Mouse (Mus musculus): ENCODE data around the gene Hoxc10. TPM values are rescaled to one million over a fixed set of nuclear protein-coding genes. Genes with fewer than 3 reads are reported as not detected.
A peak's percentile ranks its signal among the peaks of the same experiment; 100 is the strongest.

Gene Hoxc10
- polyA plus RNA-seq, 1 experiment from 2014 or later: not detected

DNA sequence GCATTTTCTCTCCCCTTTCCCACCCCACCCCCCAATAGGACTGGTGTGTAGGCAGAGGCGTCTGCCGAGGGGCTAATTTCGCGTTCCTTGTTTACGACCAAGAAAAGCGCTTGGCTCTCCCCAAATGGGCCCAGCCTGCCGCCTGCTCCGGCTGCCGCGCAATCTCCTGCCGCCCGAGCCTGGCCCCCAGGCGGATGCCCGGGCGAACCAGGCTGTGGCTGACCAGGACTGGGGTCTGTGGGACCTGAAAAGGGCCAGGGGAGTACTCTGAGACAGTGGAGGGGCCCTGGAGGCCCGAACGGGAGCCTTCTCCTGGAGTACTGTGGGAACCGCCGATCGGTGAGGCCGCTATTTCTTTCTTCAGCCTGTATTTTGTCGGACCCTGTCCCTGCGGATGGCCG lies 33.9 kb downstream of the Hoxc10 start:
- H3K4me2 ChIP-seq (ENCODE audit: low read length): peak overlapping the region; percentile 15; the same call in 1 of the 2 replicates
- no peaks in the 10 kb centered on the region for H3K36me3 ChIP-seq (ENCODE audit: control insufficient read depth, insufficient read depth, low read length)
- 0 out of 2 replicates have a peak overlapping the region, but pooled peaks have one; percentile 3 for H3K4me3 ChIP-seq (ENCODE audit: low read length)
- H3K4me1 ChIP-seq (ENCODE audit: control insufficient read depth, insufficient read depth, low read depth, low read length): peaks cover 5% of the 10 kb centered on the region
- no peak for ATAC-seq
- H3K27ac ChIP-seq (ENCODE audit: low read depth, low read length): no peak overlapping the region
- H3K9ac ChIP-seq (ENCODE audit: low read depth, low read length): no peak overlapping the region
- H3K9me3 ChIP-seq (ENCODE audit: control insufficient read depth, low read length): no peaks in the 10 kb centered on the region
- peaks cover 76% of the 10 kb centered on the region for H3K27me3 ChIP-seq (replicated peaks; ENCODE audit: control insufficient read depth, insufficient read depth, low read length)
- 2% methylated on average over 22 of the region's 24 CpGs for WGBS

DNA sequence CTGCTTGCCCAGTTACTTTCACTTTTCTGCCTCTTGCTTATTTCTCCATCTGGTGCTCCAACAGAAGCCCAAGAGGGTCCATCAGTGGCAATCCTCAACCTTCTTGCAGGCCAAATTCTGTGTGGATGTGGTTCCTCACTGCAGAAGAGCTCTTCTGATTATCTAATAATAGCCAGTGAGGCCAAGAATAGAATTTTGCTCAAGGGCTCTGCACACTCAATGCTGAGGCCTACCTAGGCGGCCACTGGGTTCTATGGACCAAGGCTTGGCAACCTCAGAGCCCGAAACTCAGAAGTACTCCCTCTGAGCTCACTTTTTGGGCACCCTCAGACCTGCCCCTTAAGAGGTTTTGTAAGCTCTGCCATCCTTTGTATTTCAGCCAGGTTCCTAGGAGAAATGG lies 34.8 kb downstream of the Hoxc10 start:
- Histone ChIP-seq H3K4me3 (ENCODE audit: low read length) (no peak overlapping the region), H3K4me1 (ENCODE audit: control insufficient read depth, insufficient read depth, low read depth, low read length) (peaks cover 5% of the 10 kb centered on the region), H3K27ac (ENCODE audit: low read depth, low read length) (no peak overlapping the region), H3K9me3 (ENCODE audit: control insufficient read depth, low read length) (no peaks in the 10 kb centered on the region), H3K4me2 (ENCODE audit: low read length) (no peak overlapping the region), H3K27me3 (replicated peaks; ENCODE audit: control insufficient read depth, insufficient read depth, low read length) (peaks cover 82% of the 10 kb centered on the region), H3K36me3 (ENCODE audit: control insufficient read depth, insufficient read depth, low read length) (no peaks in the 10 kb centered on the region), H3K9ac (ENCODE audit: low read depth, low read length) (no peak overlapping the region)
- no peak for ATAC-seq
- WGBS: 38% methylated on average over 2 of the region's 2 CpGs

DNA sequence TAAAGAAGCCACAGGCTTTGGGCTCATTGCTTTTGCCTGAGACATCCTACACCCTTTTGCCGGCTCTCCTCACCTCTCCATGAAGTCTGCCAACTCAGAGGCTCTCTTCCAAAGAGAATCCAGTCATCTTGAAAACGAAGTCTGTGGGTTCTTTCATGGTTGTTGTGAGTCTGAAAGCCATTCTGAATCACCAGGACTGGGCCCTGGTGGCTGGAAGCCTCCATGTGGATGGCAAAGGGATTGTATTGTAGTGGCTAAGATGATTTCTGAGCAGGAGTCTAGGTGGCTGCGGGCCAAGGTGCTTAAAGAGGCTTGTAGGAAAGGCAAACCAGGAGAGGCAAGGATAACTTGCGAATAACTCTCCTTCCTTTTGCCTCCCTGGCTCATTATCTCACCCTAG lies 35.6 kb downstream of the Hoxc10 start:
- ATAC-seq: no peak
- no peak overlapping the region for H3K4me2 ChIP-seq (ENCODE audit: low read length)
- no peaks in the 10 kb centered on the region for H3K36me3 ChIP-seq (ENCODE audit: control insufficient read depth, insufficient read depth, low read length)
- no peak overlapping the region for H3K9ac ChIP-seq (ENCODE audit: low read depth, low read length)
- no peaks in the 10 kb centered on the region for H3K9me3 ChIP-seq (ENCODE audit: control insufficient read depth, low read length)
- H3K4me3 ChIP-seq (ENCODE audit: low read length): no peak overlapping the region
- no peak overlapping the region for H3K27ac ChIP-seq (ENCODE audit: low read depth, low read length)
- WGBS: 17% methylated on average over 4 of the region's 4 CpGs
- peaks cover 83% of the 10 kb centered on the region for H3K27me3 ChIP-seq (replicated peaks; ENCODE audit: control insufficient read depth, insufficient read depth, low read length)
- H3K4me1 ChIP-seq (ENCODE audit: control insufficient read depth, insufficient read depth, low read depth, low read length): peaks cover 5% of the 10 kb centered on the region

DNA sequence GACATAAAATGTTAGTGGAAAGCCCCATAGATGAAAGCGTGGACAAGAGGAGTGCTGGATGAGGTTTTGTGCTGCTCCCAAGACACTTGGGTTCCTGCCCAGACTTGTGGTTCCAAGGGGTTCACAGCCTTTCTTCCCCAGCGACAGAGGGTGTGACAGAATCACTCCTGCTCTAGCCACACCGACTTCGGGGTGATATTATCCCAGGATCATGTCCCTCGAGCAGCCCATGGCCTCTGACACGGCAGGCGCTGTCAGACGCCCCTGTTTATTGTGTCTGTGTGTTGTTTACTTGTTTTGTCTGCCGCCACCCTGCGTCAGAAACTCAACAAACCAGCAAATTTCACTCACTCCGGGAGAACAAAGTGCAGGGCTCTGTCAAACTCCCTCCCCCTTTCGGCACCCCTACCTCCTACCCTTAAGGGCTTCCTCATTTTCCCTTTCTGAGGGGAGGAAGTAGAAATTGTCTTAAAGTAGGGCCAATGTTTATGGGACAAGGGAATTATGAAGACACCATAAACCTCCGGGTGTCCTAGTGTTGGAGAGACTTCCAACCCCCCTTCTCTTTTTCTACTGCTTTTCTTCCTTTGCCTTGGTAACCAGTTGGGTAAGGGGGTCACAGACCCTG lies 36.3 kb downstream of the Hoxc10 start:
- Histone ChIP-seq H3K9me3 (ENCODE audit: control insufficient read depth, low read length) (no peaks in the 10 kb centered on the region), H3K27ac (ENCODE audit: low read depth, low read length) (no peak overlapping the region), H3K27me3 (replicated peaks; ENCODE audit: control insufficient read depth, insufficient read depth, low read length) (peaks cover 83% of the 10 kb centered on the region), H3K9ac (ENCODE audit: low read depth, low read length) (no peak overlapping the region), H3K4me1 (ENCODE audit: control insufficient read depth, insufficient read depth, low read depth, low read length) (peaks cover 5% of the 10 kb centered on the region), H3K4me2 (ENCODE audit: low read length) (no peak overlapping the region), H3K4me3 (ENCODE audit: low read length) (no peak overlapping the region), H3K36me3 (ENCODE audit: control insufficient read depth, insufficient read depth, low read length) (no peaks in the 10 kb centered on the region)
- ATAC-seq: no peak
- WGBS: 2% methylated on average over 13 of the region's 13 CpGs

DNA sequence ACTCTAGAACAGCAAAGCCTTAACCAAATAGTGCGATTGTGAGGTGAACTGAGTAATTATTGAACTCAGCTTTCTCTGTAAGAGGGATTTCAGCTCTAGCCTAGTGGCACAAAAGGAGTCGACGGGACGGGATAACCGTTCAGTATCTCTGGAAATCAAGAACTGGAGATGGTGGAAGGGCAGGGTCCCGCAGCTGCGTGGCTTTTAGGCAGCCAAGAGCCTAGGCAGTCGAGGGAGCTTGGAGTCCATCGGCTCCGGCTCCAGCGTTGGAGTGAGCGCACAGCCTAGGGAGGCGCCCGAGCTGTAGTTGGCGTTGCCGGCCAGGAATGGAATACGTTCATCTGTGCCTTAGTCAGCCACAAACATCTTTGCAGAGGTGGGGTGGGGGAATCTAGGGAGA lies 38.7 kb downstream of the Hoxc10 start:
- no peaks in the 10 kb centered on the region for H3K4me1 ChIP-seq (ENCODE audit: control insufficient read depth, insufficient read depth, low read depth, low read length)
- H3K9me3 ChIP-seq (ENCODE audit: control insufficient read depth, low read length): no peaks in the 10 kb centered on the region
- no peak overlapping the region for H3K27ac ChIP-seq (ENCODE audit: low read depth, low read length)
- no peak for ATAC-seq
- H3K4me3 ChIP-seq (ENCODE audit: low read length): no peak overlapping the region
- H3K36me3 ChIP-seq (ENCODE audit: control insufficient read depth, insufficient read depth, low read length): no peaks in the 10 kb centered on the region
- H3K27me3 ChIP-seq (replicated peaks; ENCODE audit: control insufficient read depth, insufficient read depth, low read length): peaks cover 79% of the 10 kb centered on the region
- WGBS: 1% methylated on average over 17 of the region's 17 CpGs
- no peak overlapping the region for H3K9ac ChIP-seq (ENCODE audit: low read depth, low read length)
- no peak overlapping the region; the same call in 1 of the 2 replicates for H3K4me2 ChIP-seq (ENCODE audit: low read length)

DNA sequence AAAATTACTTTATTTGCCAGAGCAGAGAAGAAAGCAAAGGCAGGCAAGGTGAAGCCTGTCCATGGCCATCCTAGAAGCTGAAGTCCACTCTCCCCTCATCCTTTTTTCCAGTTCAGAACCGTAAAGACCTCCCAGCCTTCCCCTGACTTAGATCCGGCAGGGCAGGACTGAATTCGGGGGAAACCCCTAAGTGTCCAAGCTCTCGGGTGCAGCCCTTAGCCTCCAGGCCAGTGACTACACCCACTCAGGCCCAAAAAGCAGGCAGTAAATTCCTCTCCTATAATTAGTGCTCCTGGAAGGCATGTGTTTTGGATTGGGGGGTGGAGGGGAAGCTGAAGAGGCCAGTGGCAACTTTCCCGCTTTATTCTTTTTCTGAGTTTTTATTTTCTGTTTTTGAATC lies 39.2 kb downstream of the Hoxc10 start:
- Histone ChIP-seq H3K27me3 (replicated peaks; ENCODE audit: control insufficient read depth, insufficient read depth, low read length) (peaks cover 78% of the 10 kb centered on the region), H3K4me3 (ENCODE audit: low read length) (no peak overlapping the region), H3K4me2 (ENCODE audit: low read length) (no peak overlapping the region), H3K9me3 (ENCODE audit: control insufficient read depth, low read length) (no peaks in the 10 kb centered on the region), H3K36me3 (ENCODE audit: control insufficient read depth, insufficient read depth, low read length) (no peaks in the 10 kb centered on the region), H3K9ac (ENCODE audit: low read depth, low read length) (no peak overlapping the region), H3K27ac (ENCODE audit: low read depth, low read length) (no peak overlapping the region), H3K4me1 (ENCODE audit: control insufficient read depth, insufficient read depth, low read depth, low read length) (no peaks in the 10 kb centered on the region)
- WGBS: 12% methylated on average over 5 of the region's 5 CpGs
- ATAC-seq: no peak

DNA sequence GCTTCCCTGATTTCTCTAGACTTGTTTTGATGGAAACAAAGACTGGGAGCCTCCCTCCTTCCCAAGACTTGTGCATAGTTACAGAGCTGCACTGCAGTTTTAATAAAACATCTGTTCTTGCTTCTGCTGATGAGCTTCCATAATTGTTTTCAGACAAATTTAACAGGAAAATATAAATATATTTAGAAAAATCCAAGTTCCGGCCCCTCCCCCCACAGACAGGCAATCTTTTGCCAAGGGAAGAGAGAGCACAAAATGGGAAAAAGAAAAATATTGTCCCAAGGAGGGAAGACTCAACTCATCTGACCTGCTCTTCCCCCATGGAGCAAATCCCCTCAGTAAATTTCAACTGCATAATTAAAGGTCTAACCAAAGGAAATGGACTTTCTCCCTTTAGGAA lies 39.7 kb downstream of the Hoxc10 start:
- Histone ChIP-seq H3K4me2 (ENCODE audit: low read length) (no peak overlapping the region), H3K27me3 (replicated peaks; ENCODE audit: control insufficient read depth, insufficient read depth, low read length) (peaks cover 78% of the 10 kb centered on the region), H3K36me3 (ENCODE audit: control insufficient read depth, insufficient read depth, low read length) (no peaks in the 10 kb centered on the region), H3K9ac (ENCODE audit: low read depth, low read length) (no peak overlapping the region), H3K4me3 (ENCODE audit: low read length) (no peak overlapping the region), H3K9me3 (ENCODE audit: control insufficient read depth, low read length) (no peaks in the 10 kb centered on the region), H3K4me1 (ENCODE audit: control insufficient read depth, insufficient read depth, low read depth, low read length) (no peaks in the 10 kb centered on the region), H3K27ac (ENCODE audit: low read depth, low read length) (no peak overlapping the region)
- no peak for ATAC-seq
- WGBS: 16% methylated on average over 1 of the region's 1 CpGs

DNA sequence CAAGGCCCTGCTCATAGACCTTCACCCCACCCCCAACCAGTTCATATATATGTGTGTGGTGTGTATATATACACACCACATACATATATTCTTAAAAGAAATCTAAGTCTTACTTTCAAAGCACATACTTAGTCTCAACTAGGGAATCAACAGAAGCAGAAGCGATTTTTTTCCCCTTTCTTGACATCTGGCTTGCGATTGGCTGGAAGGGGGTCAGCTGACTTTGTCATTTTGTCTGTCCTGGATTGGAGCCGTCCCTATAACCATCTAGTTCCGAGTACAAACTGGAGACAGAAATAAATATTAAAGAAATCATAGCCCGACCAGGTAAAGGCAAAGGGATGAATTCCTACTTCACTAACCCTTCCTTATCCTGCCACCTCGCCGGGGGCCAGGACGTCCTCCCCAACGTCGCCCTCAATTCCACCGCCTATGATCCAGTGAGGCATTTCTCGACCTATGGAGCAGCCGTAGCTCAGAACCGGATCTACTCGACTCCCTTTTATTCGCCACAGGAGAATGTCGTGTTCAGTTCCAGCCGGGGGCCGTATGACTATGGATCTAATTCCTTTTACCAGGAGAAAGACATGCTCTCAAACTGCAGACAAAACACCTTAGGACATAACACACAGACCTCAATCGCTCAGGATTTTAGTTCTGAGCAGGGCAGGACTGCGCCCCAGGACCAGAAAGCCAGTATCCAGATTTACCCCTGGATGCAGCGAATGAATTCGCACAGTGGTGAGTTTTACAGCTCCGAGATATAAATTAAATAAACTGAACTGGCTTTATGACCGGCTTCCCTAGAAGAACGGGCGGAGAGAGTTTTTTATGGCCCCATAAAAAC lies 42.9 kb downstream of the Hoxc10 start:
- Histone ChIP-seq H3K4me2 (ENCODE audit: low read length) (peak overlapping the region; percentile 40), H3K9me3 (ENCODE audit: control insufficient read depth, low read length) (no peaks in the 10 kb centered on the region), H3K9ac (ENCODE audit: low read depth, low read length) (no peak overlapping the region), H3K27me3 (replicated peaks; ENCODE audit: control insufficient read depth, insufficient read depth, low read length) (peaks cover 73% of the 10 kb centered on the region), H3K36me3 (ENCODE audit: control insufficient read depth, insufficient read depth, low read length) (no peaks in the 10 kb centered on the region), H3K4me3 (ENCODE audit: low read length) (peak overlapping the region; percentile 26), H3K27ac (ENCODE audit: low read depth, low read length) (no peak overlapping the region), H3K4me1 (ENCODE audit: control insufficient read depth, insufficient read depth, low read depth, low read length) (peaks cover 3% of the 10 kb centered on the region)
- no peak for ATAC-seq
- 2% methylated on average over 27 of the region's 27 CpGs for WGBS

DNA sequence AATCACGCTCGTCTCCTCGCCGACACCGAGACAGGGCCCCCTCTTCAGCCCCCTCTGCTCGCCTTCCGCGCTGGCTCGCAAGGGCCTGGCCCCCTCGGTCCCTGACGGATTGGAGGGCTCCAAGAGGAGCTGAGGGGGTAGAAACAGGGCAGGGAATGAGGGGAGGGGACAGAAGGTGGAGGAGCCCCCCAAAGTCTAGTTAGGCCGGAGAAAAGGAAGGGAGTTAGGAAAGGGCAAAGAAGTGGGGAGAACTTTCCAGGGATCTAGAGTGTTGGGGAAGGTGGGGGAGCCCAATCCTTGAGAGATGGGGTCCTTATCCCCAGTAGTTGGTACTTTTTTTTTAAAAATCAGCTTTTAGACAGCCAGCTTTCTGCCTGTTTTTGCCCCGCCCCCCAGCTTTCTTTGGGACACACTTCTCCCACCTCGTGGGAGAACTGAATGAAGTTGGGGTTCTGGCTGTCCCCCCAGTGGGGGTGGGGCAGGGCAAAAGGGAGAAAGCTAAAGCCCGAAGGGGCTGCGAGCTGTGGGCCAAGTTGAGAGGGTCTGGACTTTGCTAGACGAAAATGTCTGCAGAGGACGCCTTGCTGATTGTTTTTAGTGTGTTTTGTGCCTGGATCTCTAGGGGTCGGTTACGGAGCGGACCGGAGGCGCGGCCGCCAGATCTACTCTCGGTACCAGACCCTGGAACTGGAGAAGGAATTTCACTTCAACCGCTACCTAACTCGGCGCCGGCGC lies 43.7 kb downstream of the Hoxc10 start:
- peak overlapping the region; percentile 26 for H3K4me3 ChIP-seq (ENCODE audit: low read length)
- peak overlapping the region; percentile 41; the same call in 1 of the 2 replicates for H3K27ac ChIP-seq (ENCODE audit: low read depth, low read length)
- H3K4me2 ChIP-seq (ENCODE audit: low read length): peak overlapping the region; percentile 37
- H3K27me3 ChIP-seq (replicated peaks; ENCODE audit: control insufficient read depth, insufficient read depth, low read length): peaks cover 66% of the 10 kb centered on the region
- H3K9ac ChIP-seq (ENCODE audit: low read depth, low read length): peak overlapping the region; percentile 23; the same call in 1 of the 2 replicates
- no peaks in the 10 kb centered on the region for H3K9me3 ChIP-seq (ENCODE audit: control insufficient read depth, low read length)
- ATAC-seq: no peak
- peaks cover 3% of the 10 kb centered on the region for H3K4me1 ChIP-seq (ENCODE audit: control insufficient read depth, insufficient read depth, low read depth, low read length)
- 3% methylated on average over 31 of the region's 31 CpGs for WGBS
- H3K36me3 ChIP-seq (ENCODE audit: control insufficient read depth, insufficient read depth, low read length): no peaks in the 10 kb centered on the region
